Mouse (Mus musculus) heart, embryonic 12.5 days (tissue): Measurements from ENCODE around the gene Wsb2. TPM values are rescaled to one million over a fixed set of nuclear protein-coding genes. Genes with fewer than 3 reads are reported as not detected.
"Not testable (repeated sequence)": the region's sequence is repeated elsewhere in the genome, so short reads cannot be mapped to it uniquely, and the experiment has no call there.

Experiments
- ATAC-seq: fragments of 200-750 bp; cut with Nextera tagmentation; 2 replicates; pipeline ENCODE4 v1.8.0; 2017; ENCODE audit warnings: moderate TSS enrichment, moderate library complexity; ENCODE audit not compliant: insufficient number of reproducible peaks, low FRiP score
- H3K27ac ChIP-seq: fragments of 300-500 bp; sonication (generic); 2 replicates; pipeline ENCODE4 v1.5.1; 2016; ENCODE audit warnings: mild to moderate bottlenecking, moderate library complexity; ENCODE audit not compliant: poor library complexity, severe bottlenecking
- H3K27me3 ChIP-seq: fragments of 300-500 bp; sonication (generic); replicated peaks from 2 replicates; pipeline ENCODE4 v1.6.1; 2016; ENCODE audit warnings: mild to moderate bottlenecking, moderate library complexity
- H3K36me3 ChIP-seq: fragments of 300-500 bp; sonication (generic); 2 replicates; pipeline ENCODE4 v1.6.1; 2016; ENCODE audit warnings: mild to moderate bottlenecking, moderate library complexity
- H3K4me1 ChIP-seq: fragments of 300-500 bp; sonication (generic); replicated peaks from 2 replicates; pipeline ENCODE4 v1.6.1; 2016; ENCODE audit warnings: mild to moderate bottlenecking
- H3K4me2 ChIP-seq: fragments of 300-500 bp; sonication (generic); 2 replicates; pipeline ENCODE4 v1.6.1; 2016; ENCODE audit warnings: mild to moderate bottlenecking, moderate library complexity
- H3K4me3 ChIP-seq: fragments of 300-500 bp; sonication (generic); 2 replicates; pipeline ENCODE4 v1.5.1; 2016; ENCODE audit warnings: mild to moderate bottlenecking
- H3K9ac ChIP-seq: fragments of 300-500 bp; sonication (generic); 2 replicates; pipeline ENCODE4 v1.6.1; 2016; ENCODE audit warnings: mild to moderate bottlenecking, moderate library complexity
- H3K9me3 ChIP-seq: fragments of 300-500 bp; sonication (generic); replicated peaks from 2 replicates; pipeline ENCODE4 v1.6.1; 2016; ENCODE audit warnings: mild to moderate bottlenecking, moderate library complexity
- WGBS: fragments of 180-500 bp; shearing (Covaris S2); methylation state at CpG from one replicate; pipeline ENCODE4 v1.1.7; 2016; 5-methylcytosine and 5-hydroxymethylcytosine counted together
- polyA plus RNA-seq: library from polyadenylated mRNA; unstranded; fragments of >200 nt; fragmentation: Nextera tagmentation; extraction: Ambion mirVana; gene quantifications from 2 replicates; pipeline ENCODE4 v1.2.1, GENCODE M21; 2016

Gene Wsb2
- polyA plus RNA-seq, 1 experiment from 2014 or later = 96.8 TPM

GRCm38 (mm10) chr5:117367206-117367605 lies 10.1 kb downstream of the Wsb2 start:
- Histone ChIP-seq H3K4me1 (peaks cover 24% of the 10 kb centered on the region), H3K4me2 (no peak overlapping the region), H3K9me3 (no peaks in the 10 kb centered on the region), H3K27ac (no peak overlapping the region), H3K27me3 (no peaks in the 10 kb centered on the region), H3K9ac (no peak overlapping the region), H3K4me3 (no peak overlapping the region), H3K36me3 (peaks cover 87% of the 10 kb centered on the region)
- 58% methylated on average over 8 of the region's 8 CpGs for WGBS
- ATAC-seq = no peak

GRCm38 (mm10) chr5:117370592-117370991 lies 13.5 kb downstream of the Wsb2 start:
- peaks cover 99% of the 10 kb centered on the region for H3K36me3 ChIP-seq
- H3K27ac ChIP-seq = no peak overlapping the region
- no peak overlapping the region for H3K9ac ChIP-seq
- no peaks in the 10 kb centered on the region; the same call in 1 of the 2 replicates for H3K4me1 ChIP-seq
- H3K9me3 ChIP-seq = no peaks in the 10 kb centered on the region
- WGBS = 85% methylated on average over 10 of the region's 10 CpGs
- H3K27me3 ChIP-seq = no peaks in the 10 kb centered on the region
- H3K4me3 ChIP-seq = no peak overlapping the region
- ATAC-seq = no peak
- H3K4me2 ChIP-seq = no peak overlapping the region

- Histone ChIP-seq H3K4me2 (no peak overlapping the region), H3K27me3 (no peaks in the 10 kb centered on the region), H3K9ac (no peak overlapping the region), H3K9me3 (no peaks in the 10 kb centered on the region), H3K27ac (no peak overlapping the region), H3K4me1 (no peaks in the 10 kb centered on the region), H3K36me3 (peaks cover 98% of the 10 kb centered on the region), H3K4me3 (no peak overlapping the region)
- no peak for ATAC-seq
- 90% methylated on average over 9 of the region's 9 CpGs for WGBS
These were observed 16.3 kb downstream of the Wsb2 start for GRCm38 (mm10) chr5:117373418-117373817.

- Histone ChIP-seq H3K4me2 (no peak overlapping the region), H3K9me3 (no peaks in the 10 kb centered on the region), H3K4me3 (no peak overlapping the region), H3K27me3 (no peaks in the 10 kb centered on the region), H3K9ac (no peak overlapping the region), H3K4me1 (no peaks in the 10 kb centered on the region), H3K36me3 (peaks cover 98% of the 10 kb centered on the region), H3K27ac (no peak overlapping the region)
- WGBS = 87% methylated on average over 7 of the region's 7 CpGs
- no peak for ATAC-seq
These were observed 17.4 kb downstream of the Wsb2 start for GRCm38 (mm10) chr5:117374372-117375049.

- Histone ChIP-seq H3K4me2 (no peak overlapping the region), H3K9ac (no peak overlapping the region), H3K36me3 (peaks cover 97% of the 10 kb centered on the region), H3K9me3 (no peaks in the 10 kb centered on the region), H3K4me3 (no peak overlapping the region), H3K4me1 (peaks cover under 1% of the 10 kb centered on the region), H3K27ac (no peak overlapping the region), H3K27me3 (no peaks in the 10 kb centered on the region)
- ATAC-seq = no peak
- WGBS = 77% methylated on average over 11 of the region's 11 CpGs
These were observed 19.2 kb downstream of the Wsb2 start for GRCm38 (mm10) chr5:117376331-117376761.

- peaks cover 97% of the 10 kb centered on the region for H3K36me3 ChIP-seq
- H3K9me3 ChIP-seq, H3K9ac ChIP-seq, H3K4me3 ChIP-seq, H3K4me2 ChIP-seq, ATAC-seq, H3K27ac ChIP-seq, H3K27me3 ChIP-seq: not testable (repeated sequence)
- H3K4me1 ChIP-seq = peaks cover 14% of the 10 kb centered on the region
- WGBS = 91% methylated on average over 14 of the region's 14 CpGs
These were observed 20.6 kb downstream of the Wsb2 start for GRCm38 (mm10) chr5:117377731-117378130.

- Histone ChIP-seq H3K36me3 (peaks cover 97% of the 10 kb centered on the region), H3K9me3 (no peaks in the 10 kb centered on the region), H3K4me3 (no peak overlapping the region), H3K9ac (no peak overlapping the region), H3K4me2 (no peak overlapping the region), H3K4me1 (peaks cover 20% of the 10 kb centered on the region), H3K27me3 (no peaks in the 10 kb centered on the region), H3K27ac (no peak overlapping the region)
- ATAC-seq = no peak
- WGBS = 63% methylated on average over 4 of the region's 4 CpGs
These were observed 23.1 kb downstream of the Wsb2 start for GRCm38 (mm10) chr5:117380199-117380598.

GRCm38 (mm10) chr5:117381785-117382184 lies 24.7 kb downstream of the Wsb2 start:
- peak overlapping the region; percentile 22; the same call in 1 of the 2 replicates for H3K9ac ChIP-seq
- H3K36me3 ChIP-seq = peaks cover 90% of the 10 kb centered on the region
- no peak overlapping the region for H3K4me2 ChIP-seq
- H3K27me3 ChIP-seq = no peaks in the 10 kb centered on the region
- H3K9me3 ChIP-seq = no peaks in the 10 kb centered on the region
- no peak for ATAC-seq
- H3K4me1 ChIP-seq = peaks cover 20% of the 10 kb centered on the region
- H3K27ac ChIP-seq = no peak overlapping the region
- 64% methylated on average over 7 of the region's 7 CpGs for WGBS
- no peak overlapping the region for H3K4me3 ChIP-seq

GRCm38 (mm10) chr5:117383198-117383597 lies 26.1 kb downstream of the Wsb2 start:
- no peaks in the 10 kb centered on the region for H3K27me3 ChIP-seq
- no peak overlapping the region for H3K27ac ChIP-seq
- H3K9me3 ChIP-seq = no peaks in the 10 kb centered on the region
- ATAC-seq = no peak
- peaks cover 31% of the 10 kb centered on the region for H3K4me1 ChIP-seq
- H3K9ac ChIP-seq = no peak overlapping the region
- peaks cover 76% of the 10 kb centered on the region for H3K36me3 ChIP-seq
- 82% methylated on average over 12 of the region's 12 CpGs for WGBS
- H3K4me3 ChIP-seq = no peak overlapping the region
- H3K4me2 ChIP-seq = no peak overlapping the region

- 0 out of 2 replicates have a peak overlapping the region, but pooled peaks have one; percentile 38 for H3K27ac ChIP-seq
- peak overlapping the region; percentile 98 for H3K9ac ChIP-seq
- H3K4me3 ChIP-seq = peak overlapping the region; percentile 91
- WGBS = 11% methylated on average over 16 of the region's 16 CpGs
- H3K4me1 ChIP-seq = peaks cover 17% of the 10 kb centered on the region
- H3K9me3 ChIP-seq = peaks cover 15% of the 10 kb centered on the region
- H3K27me3 ChIP-seq = no peaks in the 10 kb centered on the region
- ATAC-seq = peak; percentile 65; the same call in 1 of the 2 replicates
- peaks cover 28% of the 10 kb centered on the region for H3K36me3 ChIP-seq
- H3K4me2 ChIP-seq = peak overlapping the region; percentile 89
These were observed 31.2 kb downstream of the Wsb2 start for GRCm38 (mm10) chr5:117388296-117388751.

GRCm38 (mm10) chr5:117388877-117389276 lies 31.8 kb downstream of the Wsb2 start, which contains the start of gene Rfc5:
Rfc5 (minus strand) TSS chr5:117389047.
- ATAC-seq = peak; percentile 96
- H3K36me3 ChIP-seq = peaks cover 22% of the 10 kb centered on the region
- peak within 1 kb of the TSS; percentile 91 for H3K4me3 ChIP-seq
- peak within 1 kb of the TSS; percentile 98 for H3K9ac ChIP-seq
- H3K4me1 ChIP-seq = peaks cover 17% of the 10 kb centered on the region
- 0 out of 2 replicates have a peak within 1 kb of the TSS, but pooled peaks have one; percentile 38 for H3K27ac ChIP-seq
- WGBS = 2% methylated on average over 43 of the region's 44 CpGs
- H3K9me3 ChIP-seq = peaks cover 21% of the 10 kb centered on the region
- H3K4me2 ChIP-seq = peak within 1 kb of the TSS; percentile 89
- H3K27me3 ChIP-seq = no peaks in the 10 kb centered on the region
